Mouse (Mus musculus) urinary bladder, adult 2 months (tissue): Measurements from ENCODE around the gene Tpx2. TPM values are rescaled to one million over a fixed set of nuclear protein-coding genes. Genes with fewer than 3 reads are reported as not detected.

ENCODE experiments used
- DNase-seq: peaks from one replicate; pipeline ENCODE4 v3.0.0; 2022; ENCODE audit warnings: low spot score
- polyA plus RNA-seq: library from polyadenylated mRNA; depleted of rRNA; stranded (reverse); fragments of >200 nt; gene quantifications from 2 replicates; pipeline ENCODE4 v1.2.3, GENCODE M21; 2012

The Tpx2 gene
- polyA plus RNA-seq, 1 experiment: 3.2 TPM

- DNase-seq: no peak
Measured at GRCm38 (mm10) chr2:152862638-152863037, 14.9 kb downstream of the Tpx2 start.

- DNase-seq: no peak
Measured at GRCm38 (mm10) chr2:152863346-152863745, 15.6 kb downstream of the Tpx2 start.

GRCm38 (mm10) chr2:152878239-152878638 lies 30.5 kb downstream of the Tpx2 start:
- no peak for DNase-seq

GRCm38 (mm10) chr2:152880898-152881297 lies 33.1 kb downstream of the Tpx2 start:
- DNase-seq: no peak

GRCm38 (mm10) chr2:152884101-152884645 lies 36.4 kb downstream of the Tpx2 start:
- no peak for DNase-seq

- no peak for DNase-seq
Measured at GRCm38 (mm10) chr2:152887230-152887629, 39.5 kb downstream of the Tpx2 start.

- DNase-seq: no peak
Measured at GRCm38 (mm10) chr2:152888774-152889173, 41.0 kb downstream of the Tpx2 start.

- no peak for DNase-seq
Measured at GRCm38 (mm10) chr2:152895834-152896233, 48.1 kb downstream of the Tpx2 start.

GRCm38 (mm10) chr2:152896926-152897325 lies 49.2 kb downstream of the Tpx2 start:
- DNase-seq: no peak

- no peak for DNase-seq
Measured at GRCm38 (mm10) chr2:152899011-152899410, 51.2 kb downstream of the Tpx2 start.

- DNase-seq: no peak
Measured at GRCm38 (mm10) chr2:152901296-152901695, 53.5 kb downstream of the Tpx2 start.

GRCm38 (mm10) chr2:152902658-152903057 lies 54.9 kb downstream of the Tpx2 start:
- no peak for DNase-seq

- DNase-seq: no peak
Measured at GRCm38 (mm10) chr2:152903586-152903985, 55.8 kb downstream of the Tpx2 start.

- peak; percentile 18 for DNase-seq
Measured at GRCm38 (mm10) chr2:152904127-152904643, 56.4 kb downstream of the Tpx2 start.

- DNase-seq: peak; percentile 22
Measured at GRCm38 (mm10) chr2:152905036-152905829, 57.5 kb downstream of the Tpx2 start.

GRCm38 (mm10) chr2:152906274-152907037 lies 58.7 kb downstream of the Tpx2 start:
- no peak for DNase-seq

GRCm38 (mm10) chr2:152907114-152907943 lies 59.6 kb downstream of the Tpx2 start:
- DNase-seq: peak; percentile 19

GRCm38 (mm10) chr2:152909848-152910247 lies 62.1 kb downstream of the Tpx2 start:
- DNase-seq: no peak

- no peak for DNase-seq
Measured at GRCm38 (mm10) chr2:152911031-152911430, 63.3 kb downstream of the Tpx2 start, which contains the start of gene Mylk2. Gene Mylk2, plus strand, starts transcription at chr2:152911352.

- no peak for DNase-seq
Measured at GRCm38 (mm10) chr2:152911432-152911831, 63.7 kb downstream of the Tpx2 start.

- DNase-seq: no peak
Measured at GRCm38 (mm10) chr2:152913471-152913870, 65.7 kb downstream of the Tpx2 start.
